Mouse (Mus musculus) 3134 (cell line): ENCODE data around the gene Usp35.

ENCODE experiments used
- DNase-seq: peaks from one replicate; pipeline ENCODE4 v3.0.0-alpha.2; 2011; ENCODE audit warnings: low spot score; ENCODE audit not compliant: insufficient read length; ENCODE audit errors: extremely low read depth

Gene Usp35

GRCm38 (mm10) chr7:97270367-97270766 lies 61.5 kb downstream of the Usp35 start:
- no peak for DNase-seq

GRCm38 (mm10) chr7:97262541-97262940 lies 69.3 kb downstream of the Usp35 start:
- no peak for DNase-seq
